Mouse (Mus musculus) liver (tissue): ENCODE measurements around the gene Aif1.
"Not testable (repeated sequence)": the region's sequence is repeated elsewhere in the genome, so short reads cannot be mapped to it uniquely, and the experiment has no call there.

Experiments used
- DNase-seq: peaks from one replicate; pipeline ENCODE4 v3.0.0-alpha.2; 2020; ENCODE audit warnings: mixed read lengths

Gene Aif1

DNA sequence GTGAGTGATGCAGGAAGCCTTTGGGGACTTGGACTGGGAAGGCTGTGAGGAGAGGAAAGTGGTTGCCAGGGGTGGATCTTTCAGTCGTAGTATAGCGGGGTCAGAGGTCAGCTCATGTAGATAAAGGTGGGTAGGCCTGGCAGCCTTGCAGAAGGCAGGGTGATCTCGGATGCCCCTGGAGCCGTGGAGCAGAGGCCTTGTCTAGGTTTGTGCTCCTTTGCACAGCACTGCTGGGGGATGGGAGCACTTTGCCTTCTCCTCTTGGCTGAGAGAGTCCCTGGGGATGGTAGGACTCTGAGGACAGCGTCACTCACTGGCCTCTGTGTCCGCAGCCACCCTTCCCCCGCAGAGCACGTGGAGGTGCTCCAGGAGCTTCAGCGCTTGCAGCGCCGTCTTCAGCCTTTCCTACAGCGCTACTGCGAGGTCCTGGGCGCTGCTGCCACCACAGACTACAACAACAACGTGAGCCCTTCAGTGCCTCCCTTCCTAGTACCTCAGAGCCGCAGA, 35.3 kb downstream of the Aif1 start:
- DNase-seq = no peak

GRCm38 (mm10) chr17:35139269-35139668, 36.6 kb downstream of the Aif1 start:
- no peak for DNase-seq

DNA sequence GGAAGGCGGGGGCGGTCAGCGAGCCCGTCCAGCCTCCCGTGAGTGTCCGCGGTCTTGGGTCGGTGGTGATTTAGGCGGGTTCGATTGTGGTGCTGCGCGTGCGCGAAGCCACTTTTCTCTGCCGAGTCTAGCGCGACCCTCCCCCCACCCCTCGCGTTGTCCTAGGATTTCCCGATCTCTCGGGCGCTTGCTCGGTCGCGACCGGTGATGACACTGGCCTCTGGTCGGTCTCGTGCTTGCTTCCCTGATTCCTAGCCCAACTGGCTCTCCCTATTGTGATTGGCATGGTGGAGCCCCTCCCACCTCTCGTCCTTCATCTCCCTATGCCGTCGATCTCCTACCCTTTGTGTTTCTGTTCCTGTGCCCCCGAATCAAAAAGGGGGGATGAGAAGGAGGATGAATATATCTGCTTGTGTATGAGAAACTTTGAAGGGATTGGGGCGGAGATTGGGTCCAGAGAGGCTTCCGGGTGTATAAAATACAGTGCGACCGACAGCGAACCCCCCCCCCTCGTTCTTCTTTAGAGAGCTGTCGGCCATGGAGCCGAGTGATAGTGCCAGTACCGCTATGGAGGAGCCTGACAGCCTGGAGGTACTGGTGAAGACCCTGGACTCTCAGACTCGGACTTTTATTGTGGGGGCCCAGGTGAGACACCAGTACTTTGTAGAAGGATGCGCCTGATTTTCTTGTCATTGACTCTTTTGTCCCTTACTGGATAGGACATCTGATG, 40.1 kb downstream of the Aif1 start:
- DNase-seq = no peak

GRCm38 (mm10) chr17:35134801-35135590, 40.9 kb downstream of the Aif1 start, which contains the start of gene Bag6:
TSS of gene Bag6 (plus strand) at chr17:35135178.
- DNase-seq = peak; percentile 93

- DNase-seq = no peak
Observed at GRCm38 (mm10) chr17:35133517-35133916, 42.4 kb downstream of the Aif1 start.

DNA sequence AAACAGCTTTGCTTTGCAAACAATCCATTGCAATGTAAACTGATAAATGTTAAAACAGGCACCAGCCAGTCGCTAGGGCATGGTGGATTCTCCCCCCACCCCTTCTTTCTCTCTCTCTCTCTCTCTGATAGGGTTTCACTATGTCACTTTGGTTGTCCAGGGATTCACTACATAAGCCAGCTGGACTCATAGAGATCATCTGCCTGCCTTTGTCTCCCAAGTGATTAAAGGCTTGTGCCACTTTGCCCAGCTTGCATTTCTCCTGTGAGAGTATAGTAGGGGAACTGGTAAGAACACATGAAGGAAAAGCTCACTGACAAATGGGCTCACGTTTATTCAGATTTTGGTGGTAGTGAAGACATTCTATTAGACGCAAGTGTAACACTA, 43.7 kb downstream of the Aif1 start:
- DNase-seq = no peak

DNA sequence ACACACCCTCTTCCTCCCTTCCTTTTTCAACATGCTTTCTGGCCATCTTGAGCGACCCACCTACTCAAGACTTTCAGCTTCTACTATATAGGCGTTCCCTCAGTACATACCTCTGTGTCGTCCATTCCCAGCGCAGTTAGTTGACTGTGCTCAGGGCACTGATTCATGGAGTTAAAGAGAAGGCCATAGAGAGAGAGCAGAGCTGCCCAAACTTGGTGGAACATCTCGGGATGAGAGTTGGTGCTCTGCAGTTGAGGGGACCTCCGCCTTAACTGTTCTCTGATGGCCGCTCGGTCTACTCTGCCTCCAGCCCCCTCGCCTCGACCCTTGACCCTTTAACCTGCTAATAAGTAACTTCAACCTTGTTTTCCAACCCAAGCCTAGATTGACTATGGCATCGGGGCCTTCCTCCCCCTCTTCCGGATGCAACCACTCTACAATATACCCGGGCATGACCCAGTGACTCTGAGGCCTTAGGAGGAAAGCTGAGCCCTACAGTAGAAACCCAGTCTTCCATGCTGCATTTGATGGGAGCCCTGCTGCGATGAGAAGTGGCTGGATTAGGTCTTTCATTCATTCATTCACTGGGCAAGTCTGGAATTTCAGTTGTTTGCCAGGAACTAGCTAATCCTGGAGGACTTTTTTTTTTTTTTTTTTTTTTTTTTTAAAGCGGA, 44.2 kb downstream of the Aif1 start, which contains the start of gene Apom:
TSS of gene Apom (minus strand) at position 551 of the 674 bp plus-strand sequence.
- DNase-seq = peak; percentile 43

DNA sequence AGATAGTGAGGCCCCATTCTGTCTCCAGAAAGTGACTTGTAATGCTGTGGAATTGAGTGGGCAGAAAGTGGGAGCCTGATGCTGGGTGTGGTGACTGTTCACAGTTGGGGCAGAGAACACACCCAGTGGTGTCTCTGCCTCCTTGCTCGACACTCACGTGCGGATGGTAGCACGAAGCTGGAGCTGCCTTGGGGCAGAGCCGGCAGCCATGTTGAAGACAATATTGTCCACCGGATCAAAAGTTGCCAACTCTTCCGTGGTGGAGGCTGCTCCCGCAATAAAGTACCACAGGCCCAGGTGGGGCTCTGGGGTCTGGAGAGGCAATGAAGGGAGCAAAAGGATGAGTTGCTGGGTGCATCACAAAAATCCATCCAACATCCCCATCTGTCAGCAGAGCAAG, 44.8 kb downstream of the Aif1 start:
- DNase-seq = no peak

DNA sequence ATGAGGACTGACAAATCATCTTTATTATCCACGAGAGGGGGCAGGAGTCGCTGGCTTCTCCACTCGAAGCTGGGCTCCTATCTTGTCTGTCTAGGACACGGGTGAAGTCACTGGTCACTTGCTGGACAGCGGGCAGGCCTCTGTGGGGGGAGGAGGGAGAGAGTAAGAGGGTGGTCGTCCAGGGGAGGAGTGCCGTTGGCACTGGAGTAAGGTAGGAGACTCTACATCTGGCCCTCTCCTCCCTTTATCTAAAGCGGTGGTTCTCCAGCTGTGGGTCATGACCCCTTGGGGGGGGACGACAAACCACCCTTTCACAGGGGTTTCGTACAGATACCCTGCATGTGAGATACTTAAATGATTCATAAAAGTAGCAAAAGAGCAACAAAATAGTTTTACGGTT, 46.9 kb downstream of the Aif1 start:
- DNase-seq = no peak

DNA sequence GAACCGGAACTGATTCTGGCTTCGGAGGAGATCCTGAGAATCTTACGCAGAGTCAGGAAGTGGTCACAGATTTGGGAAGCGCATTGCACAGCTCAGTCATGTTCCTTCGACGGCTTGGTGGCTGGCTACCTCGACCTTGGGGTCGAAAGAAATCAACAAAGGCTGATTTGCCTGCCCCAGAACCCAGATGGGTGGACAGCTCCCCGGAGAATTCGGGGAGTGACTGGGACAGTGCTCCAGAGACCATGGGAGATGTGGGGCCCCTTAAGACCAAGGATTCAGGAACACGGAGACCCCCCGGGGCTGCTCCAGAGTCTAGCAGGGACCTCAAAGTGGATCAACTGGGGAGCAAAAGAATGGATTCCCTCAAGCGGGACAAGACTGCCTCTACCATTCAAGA, 48.9 kb downstream of the Aif1 start:
- no peak for DNase-seq

DNA sequence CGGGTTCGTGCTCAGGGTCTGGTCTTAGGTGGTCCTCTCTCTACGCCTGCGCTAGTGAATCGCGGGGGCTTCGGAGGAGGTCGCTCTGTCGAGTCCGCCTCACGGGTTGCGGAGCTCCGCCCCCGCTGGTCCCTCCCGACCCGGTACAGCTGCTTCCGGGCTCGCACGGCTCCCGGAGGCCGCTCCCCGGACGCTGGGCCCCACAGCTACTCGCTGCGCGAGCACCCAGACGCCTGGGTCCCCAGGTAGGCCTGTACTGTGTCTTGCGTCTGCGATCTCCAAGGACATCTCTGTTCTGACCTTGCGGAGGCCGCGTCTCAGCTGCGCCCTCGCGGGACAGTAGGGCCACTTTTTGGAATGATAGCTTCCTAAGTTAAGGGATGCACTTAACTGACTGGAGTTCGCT, 49.7 kb downstream of the Aif1 start, which contains the start of gene D17H6S53E:
TSS of gene D17H6S53E (plus strand) at position 168 of the 406 bp plus-strand sequence.
- DNase-seq = peak; percentile 89

- DNase-seq = no peak
Observed at GRCm38 (mm10) chr17:35125578-35125977, 50.3 kb downstream of the Aif1 start.

DNA sequence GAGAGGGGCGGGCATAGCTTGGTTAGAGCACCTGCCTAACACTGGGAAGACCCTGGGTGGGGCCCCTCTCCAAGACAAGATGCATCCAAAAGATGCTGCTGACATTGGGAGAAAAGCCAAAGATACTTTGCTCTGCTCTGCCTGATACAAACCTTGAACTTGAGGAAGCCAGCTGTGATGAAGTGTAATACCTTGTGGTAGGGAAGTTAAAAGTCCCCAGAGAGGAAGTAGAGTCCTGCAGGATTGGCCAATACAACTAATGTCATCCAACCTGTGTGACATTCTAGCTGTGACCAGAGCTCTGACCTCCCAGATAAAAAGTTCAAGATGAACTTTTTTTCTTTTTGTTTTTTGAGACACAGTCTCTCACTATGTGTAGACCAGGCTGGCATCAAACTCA, 50.8 kb downstream of the Aif1 start:
- DNase-seq = no peak

DNA sequence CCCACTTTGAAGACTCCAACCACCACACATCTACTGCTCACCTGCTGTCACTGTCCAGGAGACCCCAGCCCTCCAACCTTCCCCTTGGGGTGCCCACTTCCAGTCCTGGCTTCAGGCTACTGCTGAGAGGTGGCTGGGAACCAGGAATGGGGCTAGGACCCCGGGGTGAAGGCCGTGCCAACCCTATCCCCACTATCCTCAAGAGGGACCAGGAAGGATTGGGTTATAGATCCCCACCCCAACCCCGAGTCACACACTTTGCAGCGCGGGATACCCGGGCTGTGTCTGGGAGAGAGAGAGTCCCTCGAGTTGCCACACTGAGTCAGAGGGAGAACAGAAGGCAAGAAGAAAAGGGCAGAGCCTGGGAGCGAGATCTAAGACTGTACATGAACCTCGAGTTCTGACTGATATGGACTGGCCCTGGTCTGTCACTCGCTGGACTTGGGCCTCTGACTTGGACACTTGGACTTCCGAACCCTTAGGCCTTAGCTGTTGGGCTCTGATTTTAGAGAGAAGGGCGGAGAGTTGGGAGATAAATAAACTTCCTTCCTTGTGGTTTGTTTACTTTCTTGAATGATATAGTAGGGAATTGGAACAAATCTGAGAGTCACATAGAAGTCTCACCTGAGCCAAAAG, 51.5 kb downstream of the Aif1 start:
- DNase-seq = not testable (repeated sequence)

DNA sequence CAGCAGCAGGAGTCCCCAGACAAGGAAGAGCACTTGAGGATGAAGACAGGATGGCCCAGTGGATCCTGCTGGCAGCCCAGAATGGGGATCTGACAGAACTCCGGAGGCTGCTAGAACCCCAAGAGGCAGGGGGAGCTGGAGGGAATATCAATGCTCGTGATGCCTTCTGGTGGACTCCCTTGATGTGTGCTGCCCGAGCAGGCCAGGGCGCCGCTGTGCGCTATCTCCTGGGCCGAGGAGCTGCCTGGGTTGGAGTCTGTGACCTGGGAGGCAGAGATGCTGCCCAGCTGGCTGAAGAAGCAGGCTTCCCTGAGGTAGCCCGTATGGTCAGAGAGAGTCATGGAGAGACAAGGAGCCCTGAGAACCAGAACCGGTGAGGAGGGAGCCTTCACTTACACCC, 52.6 kb downstream of the Aif1 start:
- DNase-seq = not testable (repeated sequence)

GRCm38 (mm10) chr17:35121871-35122303, 54.0 kb downstream of the Aif1 start, which contains the start of gene Csnk2b:
TSS of gene Csnk2b (minus strand) at chr17:35122053.
- DNase-seq = peak; percentile 44

- peak; percentile 96 for DNase-seq
Observed at GRCm38 (mm10) chr17:35121143-35121799, 54.6 kb downstream of the Aif1 start, which contains the start of gene Gpank1. TSS of gene Gpank1 (plus strand) at chr17:35121455.
